Mouse (Mus musculus) midbrain, postnatal 0 days (tissue): Measurements from ENCODE around the gene Ppp4r1. TPM values are rescaled to one million over a fixed set of nuclear protein-coding genes. Genes with fewer than 3 reads are reported as not detected.

Source experiments
- ATAC-seq: fragments of 200-750 bp; cut with Nextera tagmentation; 2 replicates; pipeline ENCODE4 v1.8.0; 2017; ENCODE audit warnings: moderate number of reproducible peaks, mild to moderate bottlenecking, moderate TSS enrichment, moderate library complexity; ENCODE audit not compliant: low FRiP score
- DNase-seq: peaks from one replicate; pipeline ENCODE4 v3.0.0-alpha.2; 2015; ENCODE audit warnings: low spot score
- H3K27ac ChIP-seq: fragments of 300-500 bp; sonication (generic); 2 replicates; pipeline ENCODE4 v1.5.1; 2014; ENCODE audit warnings: low read depth, mild to moderate bottlenecking, low read length, mixed read lengths
- H3K27me3 ChIP-seq: fragments of 300-500 bp; sonication (generic); 2 replicates; pipeline ENCODE4 v1.6.1; 2014; ENCODE audit warnings: low read length, control low read depth, mixed read lengths; ENCODE audit not compliant: insufficient read depth
- H3K36me3 ChIP-seq: fragments of 300-500 bp; sonication (generic); 2 replicates; pipeline ENCODE4 v1.6.1; 2014; ENCODE audit warnings: low read length, control low read depth, mixed read lengths; ENCODE audit not compliant: insufficient read depth
- H3K4me1 ChIP-seq: fragments of 300-500 bp; sonication (generic); 2 replicates; pipeline ENCODE4 v1.6.1; 2014; ENCODE audit warnings: mild to moderate bottlenecking, control low read depth, antibody characterized with exemption, low read length, mixed read lengths; ENCODE audit not compliant: insufficient read depth
- H3K4me2 ChIP-seq: fragments of 300-500 bp; sonication (generic); 2 replicates; pipeline ENCODE4 v1.6.1; 2014; ENCODE audit warnings: low read depth, mild to moderate bottlenecking, low read length, mixed read lengths; ENCODE audit not compliant: poor library complexity, severe bottlenecking
- H3K4me3 ChIP-seq: fragments of 300-500 bp; sonication (generic); 2 replicates; pipeline ENCODE4 v1.5.1; 2014; ENCODE audit warnings: low read depth, mild to moderate bottlenecking, low read length, moderate library complexity
- H3K9ac ChIP-seq: fragments of 300-500 bp; sonication (generic); replicated peaks from 2 replicates; pipeline ENCODE4 v1.6.1; 2014; ENCODE audit warnings: mild to moderate bottlenecking, low read length, moderate library complexity, mixed read lengths; ENCODE audit not compliant: poor library complexity, severe bottlenecking
- H3K9me3 ChIP-seq: fragments of 300-500 bp; sonication (generic); 2 replicates; pipeline ENCODE4 v1.6.1; 2016; ENCODE audit warnings: low read length, control low read depth
- CTCF ChIP-seq: IDR thresholded peaks from 2 replicates; pipeline ENCODE4 v1.5.1; 2016; ENCODE audit warnings: antibody characterized with exemption, mild to moderate bottlenecking
- WGBS: fragments of 180-500 bp; shearing (Covaris S2); extraction: QIAGEN DNeasy Blood & Tissue Kit; methylation state at CpG from one replicate; pipeline ENCODE4 v1.1.7; 2014; 5-methylcytosine and 5-hydroxymethylcytosine counted together
- polyA plus RNA-seq: library from polyadenylated mRNA; unstranded; fragments of >200 nt; fragmentation: Nextera tagmentation; extraction: Ambion mirVana; gene quantifications from 2 replicates; pipeline ENCODE4 v1.2.1, GENCODE M21; 2015
- total RNA-seq: library from RNA; depleted of rRNA; stranded (reverse); fragments of >200 nt; gene quantifications from 2 replicates; pipeline ENCODE4 v1.2.3, GENCODE M21; 2014

The Ppp4r1 gene
- total and polyA plus RNA-seq, 2 experiments from 2014 or later, result 28.6 to 45.6 TPM

DNA sequence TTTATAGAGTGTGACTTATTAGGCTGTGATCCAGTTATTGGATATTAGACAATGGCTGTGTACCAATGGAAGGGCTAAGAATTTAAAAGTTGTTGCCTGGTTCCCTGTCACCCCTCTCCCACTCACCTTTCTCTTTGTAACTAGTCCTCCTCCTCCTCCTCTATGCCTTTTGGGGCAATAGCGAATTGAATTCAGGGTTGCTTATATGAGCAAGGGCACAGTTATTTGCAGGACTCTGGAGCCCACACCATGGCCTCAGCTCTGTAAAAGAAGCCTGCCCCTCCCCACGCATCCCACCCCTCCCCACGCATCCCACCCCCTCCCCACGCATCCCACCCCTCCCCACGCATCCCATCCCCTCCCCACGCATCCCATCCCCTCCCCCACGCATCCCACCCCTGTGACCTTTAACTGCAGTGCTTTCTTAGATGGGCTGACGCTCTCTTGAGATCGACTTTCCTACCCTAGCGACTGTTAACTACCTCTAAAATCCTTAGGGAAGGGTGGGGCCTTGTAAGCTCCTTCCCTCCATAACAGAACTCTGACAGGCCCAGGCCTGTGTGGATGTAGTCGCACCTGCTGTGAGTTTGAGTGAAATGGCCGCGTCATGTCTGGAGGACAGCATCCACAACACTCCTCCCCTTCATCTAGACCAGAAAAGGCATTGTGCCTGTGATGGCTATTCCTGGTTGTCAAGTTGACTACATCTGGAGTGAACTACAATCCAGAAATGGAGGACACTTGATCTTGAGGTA lies 11.9 kb downstream of the Ppp4r1 start:
- WGBS, result 92% methylated on average over 13 of the region's 13 CpGs
- Histone ChIP-seq H3K27me3 (no peaks in the 10 kb centered on the region), H3K4me1 (no peaks in the 10 kb centered on the region), H3K36me3 (no peaks in the 10 kb centered on the region), H3K9me3 (no peaks in the 10 kb centered on the region), H3K27ac (no peak overlapping the region), H3K9ac (no peak overlapping the region), H3K4me3 (no peak overlapping the region), H3K4me2 (no peak overlapping the region)
- DNase-seq, result no peak
- ATAC-seq, result no peak
- no peak for TF ChIP-seq CTCF

DNA sequence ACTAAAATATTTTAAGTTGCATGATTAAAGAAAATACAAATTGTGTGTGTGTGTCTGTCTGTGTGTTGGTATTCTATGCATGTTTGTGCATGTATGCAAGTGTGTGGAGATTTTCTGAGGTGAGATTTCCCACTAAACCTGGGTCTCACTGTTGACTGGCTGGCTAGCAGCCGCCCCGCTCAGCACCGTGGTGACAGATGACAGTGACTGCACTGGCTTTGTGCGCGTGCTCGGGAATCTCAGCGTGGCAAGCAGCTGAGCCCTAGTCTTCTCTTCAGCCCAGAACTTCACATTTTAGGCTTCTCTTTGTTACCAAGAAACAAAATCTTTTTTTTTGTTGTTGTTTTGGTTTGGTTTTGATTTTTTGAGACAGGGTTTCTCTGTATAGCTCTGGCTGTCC lies 13.7 kb downstream of the Ppp4r1 start:
- no peak overlapping the region for H3K4me2 ChIP-seq
- H3K27ac ChIP-seq, result no peak overlapping the region
- no peak overlapping the region for H3K9ac ChIP-seq
- no peak overlapping the region for H3K4me3 ChIP-seq
- WGBS, result 66% methylated on average over 7 of the region's 7 CpGs
- H3K4me1 ChIP-seq, result no peaks in the 10 kb centered on the region
- DNase-seq (no peak), ATAC-seq (no peak)
- no peaks in the 10 kb centered on the region for H3K9me3 ChIP-seq
- no peaks in the 10 kb centered on the region for H3K36me3 ChIP-seq
- TF ChIP-seq CTCF, result no peak
- H3K27me3 ChIP-seq, result no peaks in the 10 kb centered on the region

DNA sequence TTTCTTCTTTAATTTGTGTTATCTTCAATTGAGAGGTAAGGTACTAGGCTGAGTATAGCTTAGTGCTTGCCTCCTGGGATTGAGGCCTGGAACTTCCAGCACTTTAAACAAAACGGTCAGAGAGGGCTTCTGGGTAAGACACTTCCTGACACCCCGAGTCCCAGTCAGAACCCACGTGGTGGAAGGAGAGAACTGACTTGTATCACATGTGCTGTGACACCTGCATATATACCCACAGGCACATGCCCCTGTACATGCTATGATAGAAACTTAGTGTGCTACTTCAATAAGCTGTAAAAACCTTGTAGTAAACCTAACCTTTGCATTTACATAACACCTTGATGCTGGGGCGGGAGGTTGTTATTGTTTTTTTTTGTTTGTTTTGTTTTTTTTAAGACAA lies 16.1 kb downstream of the Ppp4r1 start:
- ATAC-seq (no peak), DNase-seq (no peak)
- no peak for TF ChIP-seq CTCF
- H3K4me2 ChIP-seq, result no peak overlapping the region
- no peaks in the 10 kb centered on the region for H3K36me3 ChIP-seq
- no peak overlapping the region for H3K9ac ChIP-seq
- H3K27me3 ChIP-seq, result no peaks in the 10 kb centered on the region
- WGBS, result 83% methylated on average over 4 of the region's 4 CpGs
- H3K4me3 ChIP-seq, result no peak overlapping the region
- no peaks in the 10 kb centered on the region for H3K4me1 ChIP-seq
- no peak overlapping the region for H3K27ac ChIP-seq
- H3K9me3 ChIP-seq, result no peaks in the 10 kb centered on the region

DNA sequence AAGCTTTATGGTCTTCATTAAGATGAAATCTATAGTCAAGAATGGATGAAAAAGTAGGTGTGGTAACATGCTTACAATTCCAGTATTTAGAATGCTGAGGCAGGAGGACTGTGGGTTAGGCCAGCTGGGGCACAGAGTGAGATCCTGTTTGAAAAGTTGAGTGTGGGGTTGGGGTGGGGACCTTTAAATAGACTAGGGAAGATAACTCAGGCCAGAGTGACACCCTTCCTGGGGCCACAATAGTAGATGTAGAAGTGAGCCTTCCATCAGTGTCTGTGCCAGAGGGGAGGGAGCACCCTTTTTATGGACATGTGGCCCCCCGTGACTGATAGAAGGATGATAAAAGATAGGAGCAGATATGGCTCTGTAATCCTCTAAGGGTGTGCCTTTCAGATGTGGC lies 17.0 kb downstream of the Ppp4r1 start:
- Histone ChIP-seq H3K9ac (no peak overlapping the region), H3K9me3 (no peaks in the 10 kb centered on the region), H3K4me1 (no peaks in the 10 kb centered on the region), H3K36me3 (no peaks in the 10 kb centered on the region), H3K4me2 (no peak overlapping the region), H3K27me3 (no peaks in the 10 kb centered on the region), H3K4me3 (no peak overlapping the region), H3K27ac (no peak overlapping the region)
- DNase-seq (no peak), ATAC-seq (no peak)
- 93% methylated on average over 1 of the region's 1 CpGs for WGBS
- no peak for TF ChIP-seq CTCF

DNA sequence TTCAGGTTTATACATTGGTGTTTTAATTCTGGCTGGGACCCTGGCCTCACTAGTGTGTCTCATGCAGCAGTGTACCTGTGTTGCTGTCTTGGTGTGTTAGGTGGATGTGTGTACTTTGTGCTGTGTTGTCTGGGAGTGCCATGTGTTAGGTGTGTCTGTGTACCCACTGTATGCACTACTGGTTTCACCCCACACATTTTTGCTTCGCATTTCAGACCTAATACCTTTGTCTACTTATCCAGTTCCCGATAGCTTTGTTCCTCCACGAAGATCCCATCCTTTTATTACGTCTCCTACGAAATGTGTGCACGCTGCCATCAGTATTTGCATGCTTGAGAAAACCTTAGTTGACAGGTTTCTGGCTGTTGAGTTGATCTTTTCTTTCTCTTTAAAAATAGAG lies 18.1 kb downstream of the Ppp4r1 start:
- H3K4me2 ChIP-seq, result no peak overlapping the region
- WGBS, result 80% methylated on average over 6 of the region's 6 CpGs
- H3K9me3 ChIP-seq, result no peaks in the 10 kb centered on the region
- DNase-seq (no peak), ATAC-seq (no peak)
- no peaks in the 10 kb centered on the region for H3K4me1 ChIP-seq
- H3K9ac ChIP-seq, result no peak overlapping the region
- peaks cover 2% of the 10 kb centered on the region; the same call in 1 of the 2 replicates for H3K36me3 ChIP-seq
- H3K27ac ChIP-seq, result no peak overlapping the region
- H3K27me3 ChIP-seq, result no peaks in the 10 kb centered on the region
- no peak overlapping the region for H3K4me3 ChIP-seq
- no peak for TF ChIP-seq CTCF

DNA sequence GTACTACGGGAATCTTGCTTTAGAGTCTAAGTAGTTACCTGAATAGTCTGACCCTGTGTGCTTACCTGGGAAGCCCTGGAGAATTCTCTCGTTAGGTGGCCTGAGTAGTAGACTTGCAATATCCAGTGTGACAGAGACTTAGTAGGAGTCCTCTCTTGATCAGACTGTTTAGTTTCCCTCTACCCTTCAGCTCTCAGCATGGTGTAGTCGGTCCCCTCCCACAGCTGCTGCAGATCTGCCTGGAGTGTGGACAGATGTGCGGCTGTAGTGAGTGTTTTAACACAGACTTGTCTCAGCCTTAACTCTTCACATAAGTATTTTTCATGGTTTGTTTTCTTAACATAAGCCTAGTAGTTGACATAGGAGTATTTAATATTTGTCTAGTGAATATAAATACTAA lies 19.7 kb downstream of the Ppp4r1 start:
- no peak overlapping the region for H3K4me3 ChIP-seq
- 75% methylated on average over 4 of the region's 4 CpGs for WGBS
- H3K9ac ChIP-seq, result no peak overlapping the region
- H3K27ac ChIP-seq, result no peak overlapping the region
- no peak for TF ChIP-seq CTCF
- DNase-seq (no peak), ATAC-seq (no peak)
- H3K4me1 ChIP-seq, result no peaks in the 10 kb centered on the region
- peaks cover 2% of the 10 kb centered on the region; the same call in 1 of the 2 replicates for H3K36me3 ChIP-seq
- H3K27me3 ChIP-seq, result no peaks in the 10 kb centered on the region
- H3K4me2 ChIP-seq, result no peak overlapping the region
- no peaks in the 10 kb centered on the region for H3K9me3 ChIP-seq
